Mouse (Mus musculus) testis, adult 2 months (tissue): ENCODE measurements around the gene Chd6.

Experiments used
- CTCF ChIP-seq: fragments of 200-500 bp; IDR thresholded peaks from 2 replicates; pipeline ENCODE4 v1.5.1; 2012; ENCODE audit warnings: low read depth, mild to moderate bottlenecking, inconsistent platforms, low read length, moderate library complexity; ENCODE audit not compliant: control insufficient read depth, insufficient read depth, insufficient replicate concordance
- POLR2A ChIP-seq: fragments of 200-500 bp; IDR thresholded peaks from 2 replicates; pipeline ENCODE4 v1.6.1; 2012; ENCODE audit warnings: low read depth, mild to moderate bottlenecking, inconsistent platforms, low read length, moderate library complexity; ENCODE audit not compliant: control insufficient read depth

DNA sequence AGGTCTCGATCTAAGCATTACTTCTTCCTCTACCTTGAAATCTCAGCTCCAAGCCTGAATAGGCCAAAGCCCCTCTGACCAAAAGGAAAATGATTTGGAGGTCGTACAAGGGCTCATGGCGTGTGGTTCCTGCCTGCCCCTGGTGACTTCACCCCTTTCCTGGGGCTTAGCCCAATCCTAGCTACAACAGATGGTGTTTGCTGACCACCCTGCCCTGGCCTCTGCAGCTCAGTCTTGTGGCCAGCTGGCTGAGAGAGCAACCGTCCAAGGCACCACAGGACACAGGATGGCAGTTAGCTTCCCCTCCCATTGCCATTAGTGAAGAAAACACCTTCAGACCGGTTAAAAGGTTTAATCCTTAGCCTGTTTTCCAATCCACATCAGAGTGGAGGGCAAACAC is 202.8 kb downstream of the Chd6 start:
- TF ChIP-seq POLR2A (no peak), CTCF (no peak)
